Mouse (Mus musculus): ENCODE data around the gene Uhrf1.
A peak's percentile ranks its signal among the peaks of the same experiment; 100 is the strongest.

Gene Uhrf1

GRCm38 (mm10) chr17:56300186-56300585 lies 2.9 kb upstream of the Uhrf1 start, which contains the start of gene Arrdc5:
Gene Arrdc5, minus strand, starts transcription at chr17:56300286.
- no peak for DNase-seq (ENCODE audit: low spot score in 2 of 2)

DNA sequence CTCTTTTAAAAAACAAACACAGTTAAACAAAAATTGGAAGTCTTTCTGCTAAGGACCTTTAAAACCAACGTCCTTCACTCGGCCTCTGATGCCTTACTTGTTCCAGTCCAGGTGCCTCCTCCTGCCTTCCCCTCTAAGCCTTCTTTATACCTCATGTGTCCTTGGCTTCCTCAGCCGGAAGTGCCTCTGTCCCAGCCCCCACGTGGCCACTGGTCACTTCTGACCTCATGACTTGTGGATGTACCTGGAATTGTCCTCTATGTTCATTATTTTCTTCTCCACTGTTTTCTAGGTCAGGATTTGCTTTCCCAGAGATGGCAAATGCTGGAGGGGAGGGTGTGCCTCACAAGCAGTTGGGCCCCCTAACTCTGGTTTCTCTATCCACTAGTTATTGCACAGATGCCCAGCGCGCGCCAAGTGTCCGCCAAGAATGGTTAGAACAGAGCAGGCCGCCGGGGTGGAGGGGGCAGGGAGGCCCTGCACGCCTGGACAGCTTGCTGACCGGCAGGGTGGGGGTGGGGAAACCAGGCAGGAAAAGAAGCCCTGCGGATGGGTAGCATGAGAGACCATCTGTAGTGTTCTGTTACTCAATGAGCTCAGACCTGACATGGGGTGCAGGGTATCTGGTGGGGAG lies 641 bp upstream of the Uhrf1 start:
- no peak for DNase-seq (ENCODE audit: low spot score in 2 of 2)

GRCm38 (mm10) chr17:56303847-56304586 lies 896 bp downstream of the Uhrf1 start:
- DNase-seq (ENCODE audit: low spot score in 2 of 2) = peak; percentile 93

DNA sequence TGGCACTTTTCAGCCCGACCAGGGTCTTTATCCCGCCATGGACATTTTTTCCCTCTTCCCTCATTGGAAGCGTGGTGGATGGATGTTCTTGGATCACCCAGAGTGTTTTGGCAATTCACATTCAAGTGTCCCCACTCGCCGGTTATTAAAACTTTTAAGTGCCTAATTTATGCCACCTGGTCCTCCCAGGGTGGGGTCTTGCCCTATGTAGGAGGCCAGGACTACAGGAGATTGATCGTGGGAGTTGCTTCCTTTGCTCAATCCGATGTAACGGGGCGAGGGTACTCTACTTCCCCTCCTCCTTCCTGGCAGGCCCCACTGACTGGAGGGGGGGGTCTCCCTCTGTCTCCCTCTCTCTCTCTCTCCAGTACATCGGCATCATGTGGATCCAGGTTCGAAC lies 1.6 kb downstream of the Uhrf1 start:
- DNase-seq (ENCODE audit: low spot score in 2 of 2) = no peak

GRCm38 (mm10) chr17:56305156-56305555 lies 2.0 kb downstream of the Uhrf1 start:
- DNase-seq (ENCODE audit: low spot score in 2 of 2) = no peak

DNA sequence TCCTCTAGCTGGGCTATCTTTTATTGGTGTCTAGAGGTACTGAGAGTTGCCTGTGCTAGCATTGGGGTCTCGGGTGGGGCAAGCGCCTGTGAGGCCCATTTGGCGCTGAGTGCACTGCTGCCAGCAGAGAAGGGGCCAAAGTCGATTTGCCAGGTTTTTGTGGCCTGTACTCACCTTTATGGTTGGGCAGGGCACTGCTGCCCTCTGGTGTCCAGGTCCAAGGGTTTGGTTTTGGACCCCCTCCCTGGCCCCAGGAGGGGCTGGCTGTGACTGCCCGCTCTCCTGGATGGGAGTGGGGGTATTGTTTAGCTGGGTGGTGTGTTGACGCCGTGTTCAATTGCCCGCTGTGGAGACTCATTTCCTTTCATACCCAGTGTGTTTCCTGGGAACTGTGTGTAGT lies 2.7 kb downstream of the Uhrf1 start:
- no peak for DNase-seq (ENCODE audit: low spot score in 2 of 2)

DNA sequence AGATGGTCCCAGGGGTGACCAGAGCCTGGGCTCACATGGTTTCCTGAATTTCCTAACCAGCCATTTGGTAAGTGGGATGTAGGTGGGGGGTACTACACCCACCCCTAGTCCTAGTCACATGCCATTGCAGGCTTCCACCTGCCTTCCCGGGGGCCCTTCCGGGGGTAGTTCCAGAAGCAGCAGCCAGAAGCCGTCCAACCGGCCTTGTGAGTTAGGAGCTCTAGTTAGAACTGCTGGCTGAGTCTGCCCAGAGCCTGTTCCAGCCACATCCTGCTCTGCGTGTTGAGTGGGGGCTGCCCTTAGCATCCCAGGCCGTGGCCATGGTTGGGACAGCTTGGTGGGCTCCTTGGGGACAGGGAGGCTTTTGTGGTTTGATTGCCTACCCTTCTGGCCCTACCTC lies 5.0 kb downstream of the Uhrf1 start:
- DNase-seq (ENCODE audit: low spot score in 2 of 2) = no peak

- no peak for DNase-seq (ENCODE audit: low spot score in 2 of 2)
Measured at GRCm38 (mm10) chr17:56309191-56309945, 6.2 kb downstream of the Uhrf1 start.

DNA sequence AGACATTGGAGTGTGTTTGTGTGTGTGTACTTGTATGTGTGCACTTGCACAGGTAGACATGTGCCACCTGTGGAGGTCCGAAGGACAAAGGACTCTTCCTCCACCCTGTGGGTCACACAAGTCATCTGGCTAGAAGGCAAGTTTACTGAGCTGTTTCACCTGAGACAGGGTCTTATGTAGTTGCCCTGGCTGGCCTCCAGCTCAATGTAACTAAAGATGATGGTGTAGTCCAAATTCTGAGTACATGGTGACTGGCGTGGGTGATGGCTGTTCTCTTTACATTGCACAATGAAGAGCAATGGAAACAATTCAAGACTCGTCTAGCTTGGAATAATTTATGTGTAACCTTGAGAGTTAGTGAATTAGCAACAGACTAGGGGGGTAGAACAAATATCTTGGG lies 21.3 kb downstream of the Uhrf1 start:
- no peak for DNase-seq (ENCODE audit: low spot score in 2 of 2)

GRCm38 (mm10) chr17:56325450-56326152 lies 22.5 kb downstream of the Uhrf1 start, which contains the start of gene Kdm4b:
Gene Kdm4b, plus strand, starts transcription at chr17:56326062.
- peak; percentile 98 to 99 for DNase-seq (ENCODE audit: low spot score in 2 of 2)

GRCm38 (mm10) chr17:56326153-56327147 lies 23.3 kb downstream of the Uhrf1 start:
- DNase-seq (ENCODE audit: low spot score in 2 of 2) = peak in 1 of 2 experiments; percentile 35

GRCm38 (mm10) chr17:56329267-56329666 lies 26.1 kb downstream of the Uhrf1 start:
- no peak for DNase-seq (ENCODE audit: low spot score in 2 of 2)

DNA sequence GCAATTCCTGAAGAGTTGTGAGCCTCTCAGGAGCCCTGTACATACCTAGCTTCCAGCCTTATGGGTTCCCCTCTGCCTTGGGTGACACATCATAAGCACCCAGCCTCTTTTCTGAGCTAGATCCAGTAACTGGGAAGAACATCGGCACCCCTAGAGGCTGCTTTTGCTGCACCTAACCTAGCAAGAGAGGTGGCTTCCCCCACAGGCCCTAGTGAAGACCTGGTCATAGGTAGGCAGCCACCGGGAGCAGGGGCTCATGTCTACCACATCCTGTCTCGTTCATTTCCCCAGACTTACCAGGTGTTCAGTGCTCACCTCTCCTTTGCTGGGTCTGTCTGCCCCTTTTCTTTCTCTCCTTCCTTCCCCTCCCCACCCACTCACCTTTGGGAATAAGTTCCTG lies 27.2 kb downstream of the Uhrf1 start:
- no peak for DNase-seq (ENCODE audit: low spot score in 2 of 2)

- DNase-seq (ENCODE audit: low spot score in 2 of 2) = no peak
Measured at GRCm38 (mm10) chr17:56331256-56331655, 28.1 kb downstream of the Uhrf1 start.

- DNase-seq (ENCODE audit: low spot score in 2 of 2) = no peak
Measured at GRCm38 (mm10) chr17:56332987-56333386, 29.9 kb downstream of the Uhrf1 start.

GRCm38 (mm10) chr17:56337190-56337589 lies 34.1 kb downstream of the Uhrf1 start:
- DNase-seq (ENCODE audit: low spot score in 2 of 2) = peak in 1 of 2 experiments; percentile 50

DNA sequence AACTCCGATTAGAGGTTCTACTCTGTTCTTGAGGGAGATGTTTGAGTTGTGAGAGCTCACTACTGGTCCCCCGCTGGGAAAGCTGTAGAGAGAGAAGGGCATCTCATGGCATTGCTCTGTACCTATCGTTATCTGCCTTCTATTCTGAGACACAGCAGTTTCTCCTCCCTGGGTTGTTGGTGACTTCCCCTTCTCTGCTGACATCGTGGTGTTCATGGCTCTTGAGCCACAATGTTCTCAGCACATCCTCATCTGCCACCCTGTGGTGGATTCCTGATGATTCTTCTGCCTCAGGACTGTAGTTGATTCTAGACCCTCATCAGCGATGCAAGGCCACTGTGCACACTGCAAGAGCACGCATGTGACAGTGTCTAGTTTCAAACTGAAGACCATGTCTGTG lies 34.7 kb downstream of the Uhrf1 start:
- DNase-seq (ENCODE audit: low spot score in 2 of 2) = no peak

GRCm38 (mm10) chr17:56338909-56339308 lies 35.8 kb downstream of the Uhrf1 start:
- DNase-seq (ENCODE audit: low spot score in 2 of 2) = no peak

DNA sequence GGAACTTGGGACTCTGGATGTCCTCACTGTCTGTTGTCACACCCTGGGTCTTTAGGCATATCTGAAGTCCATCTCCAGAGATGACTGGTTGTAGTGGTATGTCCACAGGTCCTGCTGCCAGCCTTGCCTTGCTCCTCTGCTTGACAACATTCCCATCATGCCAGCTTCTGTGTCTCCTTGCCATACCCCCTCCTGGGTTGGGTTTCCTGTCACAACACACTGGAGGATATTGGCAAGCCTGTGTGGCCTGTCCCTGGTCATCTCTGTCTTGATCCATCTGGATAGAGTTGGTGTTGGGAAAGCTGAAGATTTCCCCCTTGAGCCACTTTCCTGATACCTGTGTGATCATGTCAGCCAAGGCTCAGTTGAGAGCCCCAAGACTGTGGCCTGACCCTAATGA lies 37.6 kb downstream of the Uhrf1 start:
- DNase-seq (ENCODE audit: low spot score in 2 of 2) = no peak

GRCm38 (mm10) chr17:56343466-56343865 lies 40.3 kb downstream of the Uhrf1 start:
- DNase-seq (ENCODE audit: low spot score in 2 of 2) = no peak

DNA sequence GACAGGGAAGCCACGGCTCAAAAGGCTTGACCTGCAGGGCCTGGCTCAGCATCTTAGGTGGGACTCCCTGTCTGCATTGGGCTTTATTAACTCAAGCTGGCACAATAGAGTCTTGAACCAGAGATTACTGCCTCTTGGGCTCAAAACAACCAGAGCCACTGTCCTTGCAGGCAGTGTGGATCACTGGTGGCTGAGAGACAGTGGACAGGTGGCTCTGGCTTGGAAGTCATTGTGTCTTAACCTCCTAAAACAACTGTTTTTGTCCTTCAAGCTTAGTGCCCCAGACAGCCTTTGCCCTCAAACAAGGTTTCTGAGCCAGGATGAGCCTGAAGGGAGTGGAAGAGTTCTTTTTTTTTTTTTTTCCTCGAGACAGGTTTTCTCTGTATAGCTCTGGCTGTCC lies 42.2 kb downstream of the Uhrf1 start:
- no peak for DNase-seq (ENCODE audit: low spot score in 2 of 2)

Measured in right cerebral cortex, adult 2 months (tissue).